Mouse (Mus musculus): ENCODE results near the gene Dlg5.

DNA sequence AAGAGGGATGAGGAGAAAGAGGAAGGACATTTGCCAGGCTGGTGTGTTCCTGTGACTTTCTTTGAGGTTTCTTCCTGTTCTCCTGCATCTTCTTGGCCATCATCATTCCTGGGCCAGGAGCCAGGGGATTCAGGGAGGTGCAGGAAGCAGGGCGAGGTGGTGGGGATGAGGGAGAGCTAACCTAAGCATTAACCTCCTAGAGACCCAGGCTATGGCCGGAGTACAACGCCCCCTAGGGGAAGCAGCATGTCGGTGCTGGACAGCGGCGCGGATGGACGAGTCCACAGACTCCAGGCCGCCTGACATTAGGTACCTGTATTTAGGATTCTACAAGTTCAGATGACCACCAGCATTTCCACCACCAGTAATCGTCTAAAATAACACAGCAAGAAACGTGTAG is 6.1 kb downstream of the Dlg5 start:
- TF ChIP-seq CTCF (IDR thresholded peaks at IDR 0.05; ENCODE audit: borderline replicate concordance, extremely low read depth, insufficient read depth, insufficient read length): peak; percentile 43; the same call in 1 of the 2 replicates
- no peak for TF ChIP-seq POLR2A (IDR thresholded peaks at IDR 0.05; ENCODE audit: borderline replicate concordance, extremely low read depth, insufficient read depth, insufficient read length, poor library complexity, severe bottlenecking)

Data from brain, embryonic 14.5 days (tissue).